Mouse (Mus musculus) embryonic stem cell, embryonic (primary cell): ENCODE results near the gene Kctd11.

Experiments used
- CTCF ChIA-PET, 4 experiments: fragments of 300-600 bp in 2 of 4; fragments of 350-600 bp in 2 of 4; sonication (Branson Sonifier 250); formaldehyde crosslinking; loops; one replicate each; lab custom pipeline; 2022; ENCODE audit warnings: inconsistent platforms in 2 of 4; lab: Charles Lee
- POLR2A ChIA-PET, 4 experiments: fragments of 300-600 bp in 2 of 4; fragments of 350-600 bp in 2 of 4; sonication (Branson Sonifier 250); formaldehyde crosslinking; loops; one replicate each; lab custom pipeline; 2022; ENCODE audit warnings: antibody characterized with exemption in 4 of 4, inconsistent platforms in 1 of 4; lab: Charles Lee

The Kctd11 gene

GRCm38 (mm10) chr11:69901406-69901846, 20.2 kb upstream of the Kctd11 start:
- CTCF ChIA-PET, result interaction anchor here (0.6 to 3.1 kb wide), 15 partner anchors 14 to 269 kb away, joined by 3 to 16 read pairs (median 4); partner anchors contain the start of genes Fxr2 (in 1 of the 4) and Tmem95 (in 1 of the 4)

GRCm38 (mm10) chr11:69900471-69901405, 19.5 kb upstream of the Kctd11 start, which contains the start of the genes 2810408A11Rik and Neurl4:
TSS of gene 2810408A11Rik (minus strand) at chr11:69900987.
TSS of gene Neurl4 (plus strand) at chr11:69901072.
- ChIA-PET POLR2A (interaction anchor here (0.6 to 19.9 kb wide), 102 partner anchors 8 to 877 kb away, joined by 3 to 353 read pairs (median 4); partner anchors contain the start of genes Ctdnep1 (in 3 of the 4), Eif5a (in 3 of the 4), Tmem95 (in 3 of the 4) and Gps2 (in 2 of the 4)), CTCF (interaction anchor here (0.6 to 3.1 kb wide), 25 partner anchors 10 to 268 kb away, joined by 3 to 16 read pairs (median 4); partner anchors contain the start of genes Tmem95 (in 2 of the 4), Fxr2 (in 1 of the 4), Nlgn2 (in 1 of the 4) and Tmem256 (in 1 of the 4))

More at GRCm38 (mm10) chr11:69901406-69901846, 20.2 kb upstream of the Kctd11 start:
- POLR2A ChIA-PET, result interaction anchor here (0.6 to 19.9 kb wide), 71 partner anchors 9 to 320 kb away, joined by 3 to 353 read pairs (median 5); partner anchors contain the start of genes Ctdnep1 (in 3 of the 4), Eif5a (in 3 of the 4), Gps2 (in 2 of the 4) and Nlgn2 (in 2 of the 4)

- POLR2A ChIA-PET, result interaction anchor here (0.6 to 19.9 kb wide), 70 partner anchors 9 to 878 kb away, joined by 3 to 353 read pairs (median 5); partner anchors contain the start of genes Eif5a (in 3 of the 4), Tmem95 (in 3 of the 4), Gps2 (in 2 of the 4) and Slc2a4 (in 2 of the 4)
- CTCF ChIA-PET, result interaction anchor here (0.6 to 3.1 kb wide), 22 partner anchors 10 to 353 kb away, joined by 3 to 16 read pairs (median 5); partner anchors contain the start of genes Fxr2 (in 1 of the 4) and Tmem95 (in 1 of the 4)
Measured at GRCm38 (mm10) chr11:69899870-69900269, 18.7 kb upstream of the Kctd11 start.

GRCm38 (mm10) chr11:69895291-69895690, 14.1 kb upstream of the Kctd11 start, which contains the start of gene Acap1:
TSS of gene Acap1 (minus strand) at chr11:69895539.
- ChIA-PET CTCF (interaction anchor here (0.6 to 2.4 kb wide), 9 partner anchors 8 to 307 kb away, joined by 3 to 14 read pairs (median 3); partner anchors contain the start of gene Kctd11 (in 2 of the 4)), POLR2A (interaction anchor here in 3 of 4 experiments (0.5 to 3.1 kb wide), 21 partner anchors 8 to 767 kb away, joined by 3 to 18 read pairs (median 3); partner anchors contain the start of genes Tmem95 (in 2 of the 3), Eif5a (in 1 of the 3) and Gps2 (in 1 of the 3))

GRCm38 (mm10) chr11:69894671-69895070, 13.5 kb upstream of the Kctd11 start:
- POLR2A ChIA-PET, result interaction anchor here in 3 of 4 experiments (0.6 to 3.1 kb wide), 18 partner anchors 9 to 767 kb away, joined by 3 to 18 read pairs (median 4); partner anchors contain the start of genes Tmem95 (in 2 of the 3) and Gps2 (in 1 of the 3)

GRCm38 (mm10) chr11:69891482-69891881, 10.3 kb upstream of the Kctd11 start:
- ChIA-PET CTCF (interaction anchor here in 2 of 4 experiments (1.3 to 1.5 kb wide), 3 partner anchors 14 to 30 kb away, joined by 3 read pairs; partner anchors contain the start of gene Tmem95 (in 1 of the 2)), POLR2A (interaction anchor here in 3 of 4 experiments (0.6 to 7.8 kb wide), 11 partner anchors 8 to 481 kb away, joined by 3 to 53 read pairs (median 3); partner anchors contain the start of genes 2810408A11Rik (in 3 of the 3), Neurl4 (in 3 of the 3) and Eif5a (in 2 of the 3))

More at GRCm38 (mm10) chr11:69894671-69895070, 13.5 kb upstream of the Kctd11 start:
- CTCF ChIA-PET, result interaction anchor here (0.6 to 2.4 kb wide), 8 partner anchors 14 to 307 kb away, joined by 3 to 14 read pairs (median 4); partner anchors contain the start of gene Kctd11 (in 2 of the 4)

GRCm38 (mm10) chr11:69886907-69887635, 5.9 kb upstream of the Kctd11 start:
- ChIA-PET CTCF (interaction anchor here (0.5 to 4.2 kb wide), 40 partner anchors 8 to 459 kb away, joined by 3 to 28 read pairs (median 4); partner anchors contain the start of genes 2810408A11Rik (in 2 of the 4), Neurl4 (in 2 of the 4), Slc2a4 (in 2 of the 4) and Tmem95 (in 2 of the 4)), POLR2A (interaction anchor here in 3 of 4 experiments (0.5 to 7.8 kb wide), 27 partner anchors 9 to 333 kb away, joined by 3 to 53 read pairs (median 4); partner anchors contain the start of genes Eif5a (in 3 of the 3), 2810408A11Rik (in 2 of the 3), Neurl4 (in 2 of the 3) and Tmem95 (in 2 of the 3))

- ChIA-PET CTCF (interaction anchor here in 2 of 4 experiments (1.0 to 4.2 kb wide), 4 partner anchors 8 to 150 kb away, joined by 3 to 28 read pairs (median 4); partner anchors contain the start of gene Tmem95 (in 1 of the 2)), POLR2A (interaction anchor here in 1 of 4 experiments (1.9 kb wide), 1 partner anchor 125 kb away, joined by 8 read pairs; no protein-coding TSS in a partner anchor)
Measured at GRCm38 (mm10) chr11:69884663-69885062, 3.5 kb upstream of the Kctd11 start.

GRCm38 (mm10) chr11:69884240-69884639, 3.0 kb upstream of the Kctd11 start:
- CTCF ChIA-PET, result interaction anchor here in 2 of 4 experiments (0.7 to 4.2 kb wide), 11 partner anchors 8 to 150 kb away, joined by 3 to 28 read pairs (median 4); partner anchors contain the start of genes Tmem102 (in 1 of the 2), Tmem95 (in 1 of the 2) and Ybx2 (in 1 of the 2)
- POLR2A ChIA-PET, result interaction anchor here in 2 of 4 experiments (0.6 to 1.9 kb wide), 5 partner anchors 14 to 125 kb away, joined by 3 to 8 read pairs (median 4); partner anchors contain the start of genes Nlgn2 (in 2 of the 2), Eif5a (in 1 of the 2) and Tmem256 (in 1 of the 2)

GRCm38 (mm10) chr11:69883527-69884151, 2.4 kb upstream of the Kctd11 start:
- ChIA-PET POLR2A (interaction anchor here in 3 of 4 experiments (0.5 to 7.2 kb wide), 11 partner anchors 8 to 279 kb away, joined by 3 to 61 read pairs (median 4); partner anchors contain the start of genes Eif5a (in 2 of the 3), Nlgn2 (in 2 of the 3), 2810408A11Rik (in 1 of the 3) and Gps2 (in 1 of the 3)), CTCF (interaction anchor here (0.5 to 4.0 kb wide), 23 partner anchors 12 to 1086 kb away, joined by 3 to 51 read pairs (median 4); partner anchors contain the start of genes 2810408A11Rik (in 1 of the 4), Acap1 (in 1 of the 4), Mpdu1 (in 1 of the 4) and Neurl4 (in 1 of the 4))

GRCm38 (mm10) chr11:69883066-69883465, 1.9 kb upstream of the Kctd11 start:
- ChIA-PET POLR2A (interaction anchor here in 3 of 4 experiments (0.5 to 7.2 kb wide), 11 partner anchors 8 to 278 kb away, joined by 3 to 61 read pairs (median 4); partner anchors contain the start of genes Eif5a (in 2 of the 3), 2810408A11Rik (in 1 of the 3), Gps2 (in 1 of the 3) and Neurl4 (in 1 of the 3)), CTCF (interaction anchor here (0.5 to 4.0 kb wide), 21 partner anchors 13 to 1087 kb away, joined by 3 to 51 read pairs (median 4); partner anchors contain the start of genes 2810408A11Rik (in 1 of the 4), Acap1 (in 1 of the 4), Mpdu1 (in 1 of the 4) and Neurl4 (in 1 of the 4))

GRCm38 (mm10) chr11:69881787-69882670, 823 bp upstream of the Kctd11 start:
- CTCF ChIA-PET, result interaction anchor here in 3 of 4 experiments (0.6 to 4.0 kb wide), 16 partner anchors 10 to 159 kb away, joined by 3 to 51 read pairs (median 7); partner anchors contain the start of genes Slc2a4 (in 2 of the 3), 2810408A11Rik (in 1 of the 3), Dvl2 (in 1 of the 3) and Eif5a (in 1 of the 3)

GRCm38 (mm10) chr11:69880506-69880852, 727 bp downstream of the Kctd11 start:
- POLR2A ChIA-PET, result interaction anchor here in 3 of 4 experiments (0.5 to 7.2 kb wide), 36 partner anchors 10 to 300 kb away, joined by 3 to 61 read pairs (median 3); partner anchors contain the start of genes Eif5a (in 3 of the 3), Neurl4 (in 3 of the 3), 2810408A11Rik (in 2 of the 3) and Polr2a (in 2 of the 3)
- CTCF ChIA-PET, result interaction anchor here (0.5 to 4.0 kb wide), 38 partner anchors 9 to 709 kb away, joined by 3 to 51 read pairs (median 4); partner anchors contain the start of genes Acap1 (in 2 of the 4), Slc2a4 (in 2 of the 4), 2810408A11Rik (in 1 of the 4) and Eif5a (in 1 of the 4)

More at GRCm38 (mm10) chr11:69881787-69882670, 823 bp upstream of the Kctd11 start:
- POLR2A ChIA-PET, result interaction anchor here in 2 of 4 experiments (1.1 to 7.2 kb wide), 12 partner anchors 13 to 113 kb away, joined by 3 to 61 read pairs (median 4); partner anchors contain the start of genes 2810408A11Rik (in 2 of the 2), Eif5a (in 2 of the 2), Neurl4 (in 2 of the 2) and Ctdnep1 (in 1 of the 2)
